Mouse (Mus musculus): Measurements from ENCODE around the gene Nob1. TPM values are rescaled to one million over a fixed set of nuclear protein-coding genes. Genes with fewer than 3 reads are reported as not detected.

Nob1 gene
- 43.4 and 57.2 TPM in 2 replicates for polyA plus RNA-seq (2014; fragmentation: Nextera tagmentation; extraction: Ambion mirVana)

DNA sequence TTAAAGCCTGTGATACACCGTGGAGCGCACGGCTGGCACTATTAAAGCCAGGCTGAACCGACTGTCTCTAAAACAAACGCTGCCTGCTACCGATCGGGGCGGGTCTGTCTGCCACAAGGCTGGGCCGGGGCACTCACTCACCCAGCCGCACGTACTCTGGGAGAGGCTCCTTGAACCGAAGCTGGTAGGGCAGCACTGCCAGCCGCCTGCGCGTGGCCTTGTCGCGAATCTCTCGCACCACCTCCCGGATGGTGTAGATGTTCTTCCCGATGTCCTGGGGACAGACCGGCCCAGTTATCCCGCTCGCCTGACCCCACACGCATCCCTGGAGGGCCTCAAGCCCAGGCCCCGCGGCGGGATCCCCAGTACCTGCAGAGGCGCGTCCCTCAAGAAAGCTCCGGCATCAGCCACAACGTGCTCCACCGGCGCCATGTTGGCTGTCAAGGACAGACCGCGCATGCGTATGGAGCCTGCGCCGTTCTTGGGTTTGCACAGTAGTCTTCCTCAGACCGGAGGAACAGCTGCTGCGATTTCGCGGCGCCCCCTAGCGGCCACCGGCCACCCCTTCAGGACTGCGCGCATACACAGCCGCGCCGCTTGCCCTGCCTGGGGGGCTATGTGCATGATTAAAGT is at the start of gene Nob1:
Gene Nob1 (minus strand): TSS at position 455 of the 633 bp plus-strand sequence.
- H3K27me3 ChIP-seq (replicated peaks; ENCODE audit: control insufficient read depth, insufficient read depth, low read length), result no peaks in the 10 kb centered on the region
- ATAC-seq (peak; percentile 100), DNase-seq (ENCODE audit: low spot score) (peak; percentile 99)
- peak within 1 kb of the TSS; percentile 55; the same call in 1 of the 2 replicates for H3K27ac ChIP-seq (ENCODE audit: low read depth, low read length)
- under 1% methylated on average over 50 of the region's 50 CpGs for WGBS
- H3K9me3 ChIP-seq (replicated peaks; ENCODE audit: control insufficient read depth, low read length), result no peaks in the 10 kb centered on the region
- H3K36me3 ChIP-seq (ENCODE audit: control insufficient read depth, insufficient read depth, low read length), result peaks cover 28% of the 10 kb centered on the region
- peak within 1 kb of the TSS; percentile 71 for H3K4me2 ChIP-seq (ENCODE audit: low read length)
- H3K4me1 ChIP-seq (ENCODE audit: control insufficient read depth, insufficient read depth, low read length), result peaks cover 6% of the 10 kb centered on the region
- peak within 1 kb of the TSS; percentile 75 for H3K4me3 ChIP-seq (ENCODE audit: low read depth, low read length)
- peak within 1 kb of the TSS; percentile 85 for H3K9ac ChIP-seq (ENCODE audit: low read length)

- ATAC-seq (no peak), DNase-seq (ENCODE audit: low spot score) (no peak)
- Histone ChIP-seq H3K27ac (ENCODE audit: low read depth, low read length) (no peak overlapping the region), H3K4me1 (ENCODE audit: control insufficient read depth, insufficient read depth, low read length) (no peaks in the 10 kb centered on the region), H3K4me3 (ENCODE audit: low read depth, low read length) (no peak overlapping the region), H3K9ac (ENCODE audit: low read length) (no peak overlapping the region), H3K27me3 (replicated peaks; ENCODE audit: control insufficient read depth, insufficient read depth, low read length) (no peaks in the 10 kb centered on the region), H3K9me3 (replicated peaks; ENCODE audit: control insufficient read depth, low read length) (no peaks in the 10 kb centered on the region), H3K4me2 (ENCODE audit: low read length) (no peak overlapping the region), H3K36me3 (ENCODE audit: control insufficient read depth, insufficient read depth, low read length) (peaks cover 6% of the 10 kb centered on the region; the same call in 1 of the 2 replicates)
- WGBS, result 96% methylated on average over 4 of the region's 4 CpGs
These were observed 48.5 kb upstream of the Nob1 start for GRCm38 (mm10) chr8:107473369-107473768.

DNA sequence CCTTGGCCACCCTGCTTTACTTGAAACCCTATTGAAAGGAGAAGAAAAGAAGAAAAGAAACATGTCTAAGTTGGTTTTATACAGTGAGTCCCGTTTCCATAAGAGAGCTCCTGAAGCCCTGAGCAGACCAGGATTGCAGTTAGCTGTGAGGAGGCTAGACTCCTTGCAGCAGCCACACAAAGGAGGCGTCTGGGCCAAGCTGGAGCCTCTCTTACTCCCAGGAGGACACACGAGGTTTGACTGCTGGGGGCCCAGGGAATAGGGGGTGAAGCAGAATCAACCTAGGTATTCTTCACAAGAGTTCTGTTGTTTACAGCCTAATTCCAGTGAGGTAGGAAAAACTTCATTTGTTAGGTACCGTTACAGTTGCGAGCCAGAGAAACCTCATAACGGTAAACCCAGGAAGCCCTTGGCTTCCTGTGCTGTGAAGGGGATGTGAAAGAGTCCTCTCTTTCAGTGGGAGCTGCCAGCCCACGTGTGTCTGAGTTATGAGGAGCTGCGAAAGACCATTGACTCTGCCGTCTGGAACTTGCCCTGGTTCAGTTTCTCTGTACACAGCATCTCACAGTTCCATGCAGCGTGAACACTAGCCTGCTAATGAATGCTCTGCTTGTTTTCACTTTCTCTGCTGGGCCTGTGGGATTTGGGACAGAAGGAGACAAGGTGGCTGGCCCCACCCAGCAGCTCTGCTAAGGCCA is 47.7 kb upstream of the Nob1 start:
- Histone ChIP-seq H3K36me3 (ENCODE audit: control insufficient read depth, insufficient read depth, low read length) (peaks cover 10% of the 10 kb centered on the region; the same call in 1 of the 2 replicates), H3K4me3 (ENCODE audit: low read depth, low read length) (no peak overlapping the region), H3K9me3 (replicated peaks; ENCODE audit: control insufficient read depth, low read length) (no peaks in the 10 kb centered on the region), H3K27ac (ENCODE audit: low read depth, low read length) (no peak overlapping the region), H3K4me2 (ENCODE audit: low read length) (no peak overlapping the region), H3K9ac (ENCODE audit: low read length) (no peak overlapping the region), H3K4me1 (ENCODE audit: control insufficient read depth, insufficient read depth, low read length) (no peaks in the 10 kb centered on the region), H3K27me3 (replicated peaks; ENCODE audit: control insufficient read depth, insufficient read depth, low read length) (no peaks in the 10 kb centered on the region)
- 73% methylated on average over 10 of the region's 10 CpGs for WGBS
- ATAC-seq, result no peak
- DNase-seq (ENCODE audit: low spot score), result no peak

DNA sequence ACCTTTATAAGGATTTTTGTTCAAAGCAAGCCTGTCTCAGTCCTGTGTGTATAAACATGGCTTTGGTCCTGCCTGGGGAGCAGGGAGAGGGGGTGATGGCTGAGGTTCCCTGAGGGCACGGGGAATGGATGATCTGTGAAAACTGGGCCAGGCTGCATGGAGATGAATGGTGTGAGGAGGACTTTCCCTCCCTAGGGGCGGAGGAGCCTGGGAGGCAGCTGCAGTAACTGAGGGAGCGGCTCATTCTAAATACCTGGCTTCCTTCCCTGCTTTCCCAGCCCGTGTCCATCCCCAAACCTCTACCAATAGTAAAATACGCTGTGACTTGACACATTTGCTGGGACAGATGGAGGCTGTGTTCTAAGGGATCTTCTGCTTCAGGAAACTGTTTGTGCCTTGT is 45.5 kb upstream of the Nob1 start:
- 80% methylated on average over 5 of the region's 5 CpGs for WGBS

GRCm38 (mm10) chr8:107468811-107469302 is 44.0 kb upstream of the Nob1 start:
- no peak overlapping the region for H3K9ac ChIP-seq (ENCODE audit: low read length)
- 55% methylated on average over 8 of the region's 8 CpGs for WGBS
- no peak for DNase-seq (ENCODE audit: low spot score)

More for the DNA sequence above, 45.5 kb upstream of the Nob1 start:
- Histone ChIP-seq H3K9ac (ENCODE audit: low read length) (no peak overlapping the region), H3K9me3 (replicated peaks; ENCODE audit: control insufficient read depth, low read length) (no peaks in the 10 kb centered on the region), H3K27me3 (replicated peaks; ENCODE audit: control insufficient read depth, insufficient read depth, low read length) (no peaks in the 10 kb centered on the region), H3K4me3 (ENCODE audit: low read depth, low read length) (no peak overlapping the region), H3K36me3 (ENCODE audit: control insufficient read depth, insufficient read depth, low read length) (peaks cover 24% of the 10 kb centered on the region), H3K27ac (ENCODE audit: low read depth, low read length) (no peak overlapping the region), H3K4me1 (ENCODE audit: control insufficient read depth, insufficient read depth, low read length) (no peaks in the 10 kb centered on the region), H3K4me2 (ENCODE audit: low read length) (no peak overlapping the region)
- DNase-seq (ENCODE audit: low spot score) (no peak), ATAC-seq (no peak)

GRCm38 (mm10) chr8:107466642-107467041 is 41.8 kb upstream of the Nob1 start:
- Histone ChIP-seq H3K36me3 (ENCODE audit: control insufficient read depth, insufficient read depth, low read length) (peaks cover 38% of the 10 kb centered on the region), H3K9me3 (replicated peaks; ENCODE audit: control insufficient read depth, low read length) (no peaks in the 10 kb centered on the region), H3K9ac (ENCODE audit: low read length) (no peak overlapping the region), H3K4me3 (ENCODE audit: low read depth, low read length) (no peak overlapping the region), H3K4me1 (ENCODE audit: control insufficient read depth, insufficient read depth, low read length) (no peaks in the 10 kb centered on the region), H3K27me3 (replicated peaks; ENCODE audit: control insufficient read depth, insufficient read depth, low read length) (no peaks in the 10 kb centered on the region), H3K4me2 (ENCODE audit: low read length) (no peak overlapping the region), H3K27ac (ENCODE audit: low read depth, low read length) (no peak overlapping the region)
- ATAC-seq, result no peak
- no peak for DNase-seq (ENCODE audit: low spot score)
- 90% methylated on average over 5 of the region's 5 CpGs for WGBS

More at GRCm38 (mm10) chr8:107468811-107469302, 44.0 kb upstream of the Nob1 start:
- Histone ChIP-seq H3K9me3 (replicated peaks; ENCODE audit: control insufficient read depth, low read length) (no peaks in the 10 kb centered on the region), H3K4me2 (ENCODE audit: low read length) (no peak overlapping the region), H3K4me1 (ENCODE audit: control insufficient read depth, insufficient read depth, low read length) (no peaks in the 10 kb centered on the region), H3K36me3 (ENCODE audit: control insufficient read depth, insufficient read depth, low read length) (peaks cover 29% of the 10 kb centered on the region), H3K27ac (ENCODE audit: low read depth, low read length) (no peak overlapping the region), H3K4me3 (ENCODE audit: low read depth, low read length) (no peak overlapping the region), H3K27me3 (replicated peaks; ENCODE audit: control insufficient read depth, insufficient read depth, low read length) (no peaks in the 10 kb centered on the region)
- no peak for ATAC-seq

DNA sequence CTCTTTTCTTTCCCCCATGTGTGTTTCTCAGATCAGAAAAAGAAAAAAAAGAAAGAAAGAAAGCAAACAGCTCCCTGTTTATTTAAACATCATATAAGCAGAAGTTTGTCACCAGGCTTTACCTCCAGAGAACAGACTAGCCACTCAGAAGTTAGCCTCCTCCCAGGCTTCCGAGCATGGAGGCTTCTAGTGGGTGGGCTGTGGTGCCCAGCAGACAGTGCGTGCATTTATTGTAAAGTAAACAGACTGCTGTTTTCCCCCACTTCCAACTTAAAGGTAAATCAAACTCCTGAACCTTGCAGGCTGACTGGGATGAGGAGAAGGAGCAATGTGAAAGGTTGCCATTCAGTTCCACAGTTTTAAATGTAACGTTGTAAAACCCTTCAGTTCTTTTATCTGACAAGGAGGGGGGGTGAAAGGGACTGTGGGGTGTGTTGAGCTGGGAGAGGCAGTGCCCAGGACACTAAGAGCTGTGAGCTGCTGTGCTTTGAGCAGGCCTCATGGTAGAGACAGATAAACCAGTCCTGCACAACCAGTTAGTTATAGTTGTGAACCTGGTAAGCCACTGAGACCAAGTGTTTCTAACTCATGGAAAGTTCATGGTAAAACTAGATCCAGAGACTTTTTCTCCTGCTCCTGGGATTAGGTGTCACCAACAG is 40.6 kb upstream of the Nob1 start:
- WGBS, result 69% methylated on average over 3 of the region's 3 CpGs
- no peak overlapping the region for H3K27ac ChIP-seq (ENCODE audit: low read depth, low read length)
- no peak overlapping the region for H3K4me2 ChIP-seq (ENCODE audit: low read length)
- H3K9me3 ChIP-seq (replicated peaks; ENCODE audit: control insufficient read depth, low read length), result no peaks in the 10 kb centered on the region
- H3K4me3 ChIP-seq (ENCODE audit: low read depth, low read length), result no peak overlapping the region
- ATAC-seq, result no peak
- H3K9ac ChIP-seq (ENCODE audit: low read length), result no peak overlapping the region
- DNase-seq (ENCODE audit: low spot score), result no peak
- H3K4me1 ChIP-seq (ENCODE audit: control insufficient read depth, insufficient read depth, low read length), result no peaks in the 10 kb centered on the region
- peaks cover 47% of the 10 kb centered on the region for H3K36me3 ChIP-seq (ENCODE audit: control insufficient read depth, insufficient read depth, low read length)
- no peaks in the 10 kb centered on the region for H3K27me3 ChIP-seq (replicated peaks; ENCODE audit: control insufficient read depth, insufficient read depth, low read length)

DNA sequence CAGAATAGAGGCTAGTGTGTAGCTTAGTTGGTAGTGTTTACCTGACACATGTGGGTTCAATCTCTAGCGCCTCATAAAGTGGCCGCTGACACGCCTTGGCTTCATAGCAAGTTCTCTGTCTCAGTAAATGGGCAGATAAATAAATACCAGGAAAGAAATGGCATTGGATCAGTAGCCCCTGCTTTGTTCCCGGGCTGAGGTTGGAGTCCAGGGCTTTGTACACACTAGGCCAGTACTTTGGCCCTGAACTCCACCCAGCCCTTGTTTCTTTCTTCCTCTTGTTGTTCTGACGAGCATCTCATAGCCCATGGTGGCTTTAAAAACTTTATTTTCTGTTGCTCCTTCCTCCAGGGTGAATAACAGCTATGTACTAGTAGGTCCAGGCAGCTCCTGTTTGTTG is 37.6 kb upstream of the Nob1 start:
- ATAC-seq (no peak), DNase-seq (ENCODE audit: low spot score) (no peak)
- Histone ChIP-seq H3K4me1 (ENCODE audit: control insufficient read depth, insufficient read depth, low read length) (no peaks in the 10 kb centered on the region), H3K9ac (ENCODE audit: low read length) (no peak overlapping the region), H3K4me2 (ENCODE audit: low read length) (no peak overlapping the region), H3K27me3 (replicated peaks; ENCODE audit: control insufficient read depth, insufficient read depth, low read length) (no peaks in the 10 kb centered on the region), H3K27ac (ENCODE audit: low read depth, low read length) (no peak overlapping the region), H3K4me3 (ENCODE audit: low read depth, low read length) (no peak overlapping the region), H3K9me3 (replicated peaks; ENCODE audit: control insufficient read depth, low read length) (no peaks in the 10 kb centered on the region), H3K36me3 (ENCODE audit: control insufficient read depth, insufficient read depth, low read length) (peaks cover 55% of the 10 kb centered on the region)
- WGBS, result 95% methylated on average over 5 of the region's 5 CpGs
